Mouse (Mus musculus) stomach, postnatal 0 days (tissue): ENCODE results near the gene Ncln. TPM values are rescaled to one million over a fixed set of nuclear protein-coding genes. Genes with fewer than 3 reads are reported as not detected.

Experiments used
- ATAC-seq: fragments of 200-750 bp; cut with Nextera tagmentation; 2 replicates; pipeline ENCODE4 v1.8.0; 2017; ENCODE audit not compliant: low FRiP score, low TSS enrichment
- DNase-seq: peaks from one replicate; pipeline ENCODE4 v3.0.0-alpha.2; 2016; ENCODE audit warnings: low spot score
- H3K27ac ChIP-seq: fragments of 300-500 bp; sonication (generic); replicated peaks from 2 replicates; pipeline ENCODE4 v1.5.1; 2014; ENCODE audit warnings: mild to moderate bottlenecking, control low read depth
- H3K27me3 ChIP-seq: fragments of 300-500 bp; sonication (generic); 2 replicates; pipeline ENCODE4 v1.6.1; 2014; ENCODE audit warnings: low read length; ENCODE audit not compliant: control insufficient read depth, insufficient read depth
- H3K36me3 ChIP-seq: fragments of 300-500 bp; sonication (generic); 2 replicates; pipeline ENCODE4 v1.6.1; 2014; ENCODE audit warnings: low read length, mixed read lengths; ENCODE audit not compliant: control insufficient read depth, insufficient read depth
- H3K4me1 ChIP-seq: fragments of 300-500 bp; sonication (generic); replicated peaks from 2 replicates; pipeline ENCODE4 v1.6.1; 2014; ENCODE audit warnings: antibody characterized with exemption; ENCODE audit not compliant: control insufficient read depth, insufficient read depth
- H3K4me2 ChIP-seq: fragments of 300-500 bp; sonication (generic); replicated peaks from 2 replicates; pipeline ENCODE4 v1.6.1; 2014; ENCODE audit warnings: low read depth, mild to moderate bottlenecking, control low read depth, moderate library complexity
- H3K4me3 ChIP-seq: fragments of 300-500 bp; sonication (generic); 2 replicates; pipeline ENCODE4 v1.5.1; 2014; ENCODE audit warnings: low read depth, low read length, control low read depth
- H3K9ac ChIP-seq: fragments of 300-500 bp; sonication (generic); 2 replicates; pipeline ENCODE4 v1.6.1; 2014; ENCODE audit warnings: mild to moderate bottlenecking, low read length, control low read depth, mixed read lengths
- H3K9me3 ChIP-seq: fragments of 300-500 bp; sonication (generic); 2 replicates; pipeline ENCODE4 v1.6.1; 2016; ENCODE audit warnings: low read length; ENCODE audit not compliant: control insufficient read depth
- CTCF ChIP-seq: IDR thresholded peaks from 2 replicates; pipeline ENCODE4 v1.5.1; 2016; ENCODE audit warnings: antibody characterized with exemption, low read depth, mild to moderate bottlenecking, moderate library complexity
- EP300 ChIP-seq: optimal IDR thresholded peaks from 2 replicates; pipeline ENCODE3; 2016; ENCODE audit warnings: antibody characterized with exemption
- WGBS: fragments of 180-500 bp; shearing (Covaris S2); extraction: QIAGEN DNeasy Blood & Tissue Kit; methylation state at CpG from one replicate; pipeline ENCODE4 v1.1.7; 2014; 5-methylcytosine and 5-hydroxymethylcytosine counted together
- polyA plus RNA-seq: library from polyadenylated mRNA; unstranded; fragments of >200 nt; fragmentation: Nextera tagmentation; extraction: Ambion mirVana; gene quantifications from 2 replicates; pipeline ENCODE4 v1.2.1, GENCODE M21; 2015

Gene Ncln
- polyA plus RNA-seq, 1 experiment from 2014 or later: 37.0 TPM

DNA sequence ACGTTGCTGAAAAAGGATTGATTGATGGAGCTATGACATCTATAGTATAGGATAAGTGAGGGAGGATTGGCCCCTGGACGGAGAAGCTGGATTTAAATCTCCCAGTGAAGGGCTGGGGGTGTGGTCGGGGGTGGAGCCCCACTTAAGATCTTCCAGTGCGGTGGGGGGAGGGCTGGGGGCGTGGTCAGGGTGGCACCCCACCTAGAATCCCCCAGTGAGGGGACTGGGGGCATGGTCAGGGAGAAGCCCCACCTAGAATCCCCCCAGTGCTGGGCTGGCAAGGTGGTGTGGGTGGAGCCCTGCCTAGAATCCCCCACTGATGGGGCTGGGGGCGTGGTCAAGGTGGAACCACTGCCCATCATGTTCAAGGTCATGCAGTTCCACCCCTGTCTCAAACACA is 10.9 kb upstream of the Ncln start:
- H3K27ac ChIP-seq: no peak overlapping the region
- no peaks in the 10 kb centered on the region for H3K9me3 ChIP-seq
- no peaks in the 10 kb centered on the region for H3K4me1 ChIP-seq
- no peak for DNase-seq
- 27% methylated on average over 6 of the region's 6 CpGs for WGBS
- H3K9ac ChIP-seq: no peak overlapping the region
- ATAC-seq: no peak
- no peak overlapping the region for H3K4me3 ChIP-seq
- no peaks in the 10 kb centered on the region for H3K27me3 ChIP-seq
- no peak for TF ChIP-seq CTCF
- no peaks in the 10 kb centered on the region for H3K36me3 ChIP-seq
- no peak overlapping the region for H3K4me2 ChIP-seq

DNA sequence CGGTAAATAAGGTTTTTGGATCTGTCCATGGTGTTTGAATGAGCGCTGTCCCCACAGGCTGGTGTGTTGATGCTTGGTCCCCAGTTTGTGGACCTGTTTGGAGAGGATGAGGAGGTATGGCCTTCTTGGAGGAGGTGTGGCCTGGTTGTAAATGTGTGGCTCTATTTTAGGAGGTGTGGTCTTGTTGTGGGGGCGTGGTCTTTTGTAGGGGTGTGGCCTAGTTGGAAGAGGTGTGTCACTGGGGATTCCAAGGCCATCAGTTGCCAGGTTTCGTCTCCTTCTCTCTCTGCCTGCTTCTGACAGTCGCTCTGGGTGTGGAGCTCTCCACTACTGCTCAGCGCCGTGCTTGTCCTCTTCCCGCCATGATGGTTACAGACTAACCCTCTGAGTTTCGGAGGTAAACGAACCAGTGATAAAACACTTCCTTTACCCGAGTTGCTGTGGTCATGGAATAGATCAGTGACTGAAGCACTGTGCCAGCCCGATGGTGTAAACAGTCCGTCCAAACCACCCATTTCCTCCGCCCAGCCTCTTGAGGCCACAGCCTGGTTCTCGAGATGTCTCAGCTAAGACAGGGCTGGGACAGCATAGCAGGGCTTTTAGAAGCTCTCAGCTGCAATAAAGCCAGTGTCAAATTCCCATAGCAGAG is 8.9 kb upstream of the Ncln start:
- ATAC-seq: no peak
- Histone ChIP-seq H3K4me3 (no peak overlapping the region), H3K4me1 (no peaks in the 10 kb centered on the region)

DNA sequence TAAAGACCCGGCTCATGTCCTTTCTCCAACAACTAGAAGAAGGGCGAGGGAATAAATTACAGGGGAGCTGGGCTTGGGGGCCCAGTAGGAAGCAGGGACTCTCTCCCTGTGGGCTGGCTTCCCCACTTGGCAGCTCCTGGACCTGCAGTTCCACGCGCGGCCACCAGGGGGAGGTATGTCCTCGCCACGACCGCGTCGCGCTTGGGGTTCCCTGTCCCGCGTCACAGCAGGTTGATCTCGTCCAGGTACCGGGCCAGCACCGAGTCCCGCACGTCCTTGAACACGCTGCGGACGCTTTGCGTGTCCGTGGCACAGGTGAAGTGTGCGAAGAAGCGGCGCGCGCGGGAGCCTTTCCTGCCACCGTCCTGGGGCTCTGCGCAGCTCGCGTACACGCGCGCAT is 6.5 kb upstream of the Ncln start:
- DNase-seq (peak; percentile 90), ATAC-seq (peak; percentile 51; the same call in 1 of the 2 replicates)
- 11% methylated on average over 36 of the region's 36 CpGs for WGBS
- Histone ChIP-seq H3K27ac (no peak overlapping the region), H3K9me3 (no peaks in the 10 kb centered on the region), H3K27me3 (no peaks in the 10 kb centered on the region), H3K36me3 (no peaks in the 10 kb centered on the region), H3K9ac (0 out of 2 replicates have a peak overlapping the region, but pooled peaks have one; percentile 18), H3K4me3 (peak overlapping the region; percentile 30), H3K4me1 (no peaks in the 10 kb centered on the region), H3K4me2 (peak overlapping the region; percentile 53)
- TF ChIP-seq CTCF (peak; percentile 99), EP300 (no peak)

More for the DNA sequence above, 8.9 kb upstream of the Ncln start:
- no peak overlapping the region for H3K27ac ChIP-seq
- no peaks in the 10 kb centered on the region for H3K36me3 ChIP-seq
- no peak for DNase-seq
- H3K9me3 ChIP-seq: no peaks in the 10 kb centered on the region
- no peak overlapping the region for H3K9ac ChIP-seq
- TF ChIP-seq CTCF: no peak
- TF ChIP-seq EP300: no peak
- no peak overlapping the region for H3K4me2 ChIP-seq
- WGBS: 68% methylated on average over 15 of the region's 15 CpGs
- no peaks in the 10 kb centered on the region for H3K27me3 ChIP-seq

DNA sequence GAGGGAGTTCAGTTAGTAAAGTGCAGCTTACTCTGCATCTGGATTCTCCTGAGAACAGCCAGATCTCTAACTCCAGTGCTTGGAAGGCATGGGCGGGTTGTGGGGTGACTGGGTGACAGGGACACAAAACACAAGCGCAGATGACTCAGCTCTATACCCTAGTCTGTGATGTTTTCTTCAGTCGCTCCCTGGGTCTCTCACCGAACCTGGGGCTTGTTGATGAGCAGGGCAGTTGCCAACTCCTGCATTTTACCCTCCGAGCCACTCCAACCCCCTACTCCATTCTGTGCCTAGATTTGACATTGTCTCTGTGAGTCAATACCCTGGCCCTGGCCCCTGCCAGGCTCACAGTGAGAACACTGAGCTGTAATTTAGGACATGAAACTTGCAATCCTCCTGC is 5.7 kb upstream of the Ncln start:
- Histone ChIP-seq H3K36me3 (no peaks in the 10 kb centered on the region), H3K27ac (no peak overlapping the region), H3K9me3 (no peaks in the 10 kb centered on the region), H3K27me3 (no peaks in the 10 kb centered on the region), H3K4me1 (no peaks in the 10 kb centered on the region), H3K4me2 (no peak overlapping the region), H3K4me3 (no peak overlapping the region), H3K9ac (no peak overlapping the region)
- 79% methylated on average over 5 of the region's 5 CpGs for WGBS
- ATAC-seq: no peak
- TF ChIP-seq CTCF: no peak
- TF ChIP-seq EP300: no peak
- no peak for DNase-seq

- 93% methylated on average over 2 of the region's 3 CpGs for WGBS
- Histone ChIP-seq H3K36me3 (no peaks in the 10 kb centered on the region), H3K4me2 (no peak within 1 kb of the TSS), H3K27ac (no peak within 1 kb of the TSS; the same call in 1 of the 2 replicates), H3K4me1 (peaks cover 3% of the 10 kb centered on the region; the same call in 1 of the 2 replicates), H3K9ac (no peak within 1 kb of the TSS), H3K4me3 (no peak within 1 kb of the TSS), H3K9me3 (no peaks in the 10 kb centered on the region), H3K27me3 (no peaks in the 10 kb centered on the region)
- no peak for TF ChIP-seq CTCF
- DNase-seq (no peak), ATAC-seq (no peak)
These were observed 3.8 kb upstream of the Ncln start, which contains the start of gene S1pr4 for GRCm38 (mm10) chr10:81500032-81500431. TSS of gene S1pr4 (minus strand) at chr10:81500132.

DNA sequence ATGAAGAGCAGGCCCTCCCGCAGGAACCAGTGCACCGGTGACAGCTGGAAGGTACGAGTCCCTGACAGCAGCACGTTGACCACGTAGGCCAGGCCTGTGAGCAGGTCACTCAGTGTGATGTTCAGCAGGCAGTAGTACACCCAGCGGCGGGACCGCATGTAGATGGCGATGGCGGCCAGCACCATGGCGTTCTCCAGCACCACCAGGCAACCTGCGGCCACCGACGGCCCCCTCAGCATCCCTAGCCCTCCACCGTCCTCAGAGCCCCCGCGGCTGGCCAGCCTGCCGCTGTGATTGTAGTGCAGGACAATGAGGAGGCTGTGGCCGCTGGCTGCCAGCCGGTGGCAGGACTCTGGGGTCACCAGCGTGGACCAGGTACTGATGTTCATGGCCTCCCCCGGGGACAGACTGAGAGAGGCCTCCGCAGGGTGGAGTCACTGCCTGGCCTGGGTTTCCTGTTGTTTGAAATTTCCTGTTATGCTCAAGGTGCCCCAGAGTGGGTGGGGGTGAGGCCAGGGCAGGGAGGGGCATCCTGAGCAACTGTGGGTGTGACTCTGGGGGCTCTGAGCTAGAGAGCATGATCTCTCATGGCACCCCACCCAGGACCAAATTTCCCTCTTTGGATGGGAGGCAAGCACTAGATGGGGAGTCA is 3.2 kb upstream of the Ncln start:
- no peaks in the 10 kb centered on the region for H3K9me3 ChIP-seq
- no peak overlapping the region; the same call in 1 of the 2 replicates for H3K27ac ChIP-seq
- peaks cover 3% of the 10 kb centered on the region; the same call in 1 of the 2 replicates for H3K4me1 ChIP-seq
- no peak for DNase-seq
- H3K9ac ChIP-seq: no peak overlapping the region
- TF ChIP-seq EP300 (no peak), CTCF (no peak)
- no peaks in the 10 kb centered on the region for H3K27me3 ChIP-seq
- 66% methylated on average over 23 of the region's 23 CpGs for WGBS
- H3K36me3 ChIP-seq: no peaks in the 10 kb centered on the region
- no peak overlapping the region for H3K4me3 ChIP-seq
- no peak for ATAC-seq
- no peak overlapping the region for H3K4me2 ChIP-seq
